Mouse (Mus musculus) stomach, postnatal 0 days (tissue): ENCODE measurements around the gene Pnp2. TPM values are rescaled to one million over a fixed set of nuclear protein-coding genes. Genes with fewer than 3 reads are reported as not detected.

Experiments
- ATAC-seq: fragments of 200-750 bp; cut with Nextera tagmentation; 2 replicates; pipeline ENCODE4 v1.8.0; 2017; ENCODE audit not compliant: low FRiP score, low TSS enrichment
- DNase-seq: peaks from one replicate; pipeline ENCODE4 v3.0.0-alpha.2; 2016; ENCODE audit warnings: low spot score
- H3K27ac ChIP-seq: fragments of 300-500 bp; sonication (generic); replicated peaks from 2 replicates; pipeline ENCODE4 v1.5.1; 2014; ENCODE audit warnings: mild to moderate bottlenecking, control low read depth
- H3K27me3 ChIP-seq: fragments of 300-500 bp; sonication (generic); 2 replicates; pipeline ENCODE4 v1.6.1; 2014; ENCODE audit warnings: low read length; ENCODE audit not compliant: control insufficient read depth, insufficient read depth
- H3K36me3 ChIP-seq: fragments of 300-500 bp; sonication (generic); 2 replicates; pipeline ENCODE4 v1.6.1; 2014; ENCODE audit warnings: low read length, mixed read lengths; ENCODE audit not compliant: control insufficient read depth, insufficient read depth
- H3K4me1 ChIP-seq: fragments of 300-500 bp; sonication (generic); replicated peaks from 2 replicates; pipeline ENCODE4 v1.6.1; 2014; ENCODE audit warnings: antibody characterized with exemption; ENCODE audit not compliant: control insufficient read depth, insufficient read depth
- H3K4me2 ChIP-seq: fragments of 300-500 bp; sonication (generic); replicated peaks from 2 replicates; pipeline ENCODE4 v1.6.1; 2014; ENCODE audit warnings: low read depth, mild to moderate bottlenecking, control low read depth, moderate library complexity
- H3K4me3 ChIP-seq: fragments of 300-500 bp; sonication (generic); 2 replicates; pipeline ENCODE4 v1.5.1; 2014; ENCODE audit warnings: low read depth, low read length, control low read depth
- H3K9ac ChIP-seq: fragments of 300-500 bp; sonication (generic); 2 replicates; pipeline ENCODE4 v1.6.1; 2014; ENCODE audit warnings: mild to moderate bottlenecking, low read length, control low read depth, mixed read lengths
- H3K9me3 ChIP-seq: fragments of 300-500 bp; sonication (generic); 2 replicates; pipeline ENCODE4 v1.6.1; 2016; ENCODE audit warnings: low read length; ENCODE audit not compliant: control insufficient read depth
- CTCF ChIP-seq: IDR thresholded peaks from 2 replicates; pipeline ENCODE4 v1.5.1; 2016; ENCODE audit warnings: antibody characterized with exemption, low read depth, mild to moderate bottlenecking, moderate library complexity
- EP300 ChIP-seq: optimal IDR thresholded peaks from 2 replicates; pipeline ENCODE3; 2016; ENCODE audit warnings: antibody characterized with exemption
- WGBS: fragments of 180-500 bp; shearing (Covaris S2); extraction: QIAGEN DNeasy Blood & Tissue Kit; methylation state at CpG from one replicate; pipeline ENCODE4 v1.1.7; 2014; 5-methylcytosine and 5-hydroxymethylcytosine counted together
- polyA plus RNA-seq: library from polyadenylated mRNA; unstranded; fragments of >200 nt; fragmentation: Nextera tagmentation; extraction: Ambion mirVana; gene quantifications from 2 replicates; pipeline ENCODE4 v1.2.1, GENCODE M21; 2015

Gene Pnp2
- polyA plus RNA-seq, 1 experiment from 2014 or later = 0.33 TPM

DNA sequence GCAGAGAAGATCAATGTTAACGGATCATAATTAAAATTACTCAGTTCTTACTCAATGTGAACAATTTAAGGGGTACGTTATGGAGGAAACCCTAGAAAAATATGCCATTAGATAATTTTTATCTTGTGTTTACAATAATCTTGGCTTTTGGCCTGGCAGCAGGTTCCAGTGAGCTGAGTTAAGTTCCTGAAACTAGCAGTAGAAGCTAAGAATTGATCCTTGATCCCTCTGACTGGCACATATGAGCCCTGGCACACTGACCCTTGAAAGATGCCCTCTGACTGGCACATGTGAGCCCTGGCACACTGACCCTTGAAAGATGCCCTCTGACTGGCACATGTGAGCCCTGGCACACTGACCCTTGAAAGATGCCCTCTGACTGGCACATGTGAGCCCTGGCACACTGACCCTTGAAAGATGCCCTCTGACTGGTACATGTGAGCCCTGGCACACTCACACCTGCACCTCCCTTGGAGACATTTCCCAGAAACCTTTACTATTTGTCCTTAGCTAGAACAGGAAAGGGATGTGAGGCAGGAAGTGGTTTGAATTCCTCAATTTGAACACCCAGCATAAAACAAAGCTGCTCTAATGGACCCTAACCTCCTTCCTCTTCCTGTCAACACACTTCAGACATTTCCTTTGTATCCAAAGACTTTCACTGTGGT, 42.3 kb downstream of the Pnp2 start:
- Histone ChIP-seq H3K9ac (no peak overlapping the region), H3K27me3 (no peaks in the 10 kb centered on the region), H3K4me2 (no peak overlapping the region), H3K4me1 (no peaks in the 10 kb centered on the region), H3K9me3 (no peaks in the 10 kb centered on the region), H3K4me3 (no peak overlapping the region), H3K27ac (no peak overlapping the region), H3K36me3 (no peaks in the 10 kb centered on the region)
- DNase-seq = no peak
- ATAC-seq = no peak
- 62% methylated on average over 2 of the region's 2 CpGs for WGBS
- TF ChIP-seq EP300 (no peak), CTCF (no peak)

DNA sequence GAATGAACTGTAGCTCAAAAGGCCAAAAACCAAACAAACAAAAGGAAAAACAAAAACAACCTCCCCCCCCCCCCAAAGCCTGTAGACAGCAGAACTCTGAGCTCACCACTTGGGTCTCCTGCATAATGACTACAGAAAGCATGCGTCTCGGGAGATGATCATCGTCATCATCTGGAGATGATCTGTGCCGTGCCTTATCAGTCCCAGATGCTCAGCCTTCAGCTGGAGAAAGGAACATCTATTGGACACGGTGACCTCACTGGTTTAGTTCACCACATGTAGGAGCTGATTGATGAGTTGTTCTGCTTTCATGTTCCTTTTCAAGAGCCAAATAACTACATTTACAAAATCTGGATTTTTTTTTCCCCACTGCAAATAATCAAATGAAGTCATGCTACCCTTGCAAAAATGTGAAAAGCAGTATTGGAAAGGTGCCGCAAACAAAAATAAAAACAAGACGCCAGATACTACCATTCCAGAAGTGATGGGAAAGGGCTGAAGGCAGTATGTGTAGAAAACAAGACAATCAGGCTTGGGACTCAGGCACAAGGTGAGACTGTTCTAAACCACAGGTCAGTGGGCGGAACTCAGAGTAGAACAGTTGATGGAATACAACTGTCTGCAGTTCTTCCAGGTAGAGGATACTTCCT, 51.5 kb downstream of the Pnp2 start, which contains the start of gene Rnase10:
Gene Rnase10, plus strand, starts transcription at position 600 of the 650 bp plus-strand sequence.
- ATAC-seq = no peak
- H3K9me3 ChIP-seq = no peaks in the 10 kb centered on the region
- no peak within 1 kb of the TSS; the same call in 1 of the 2 replicates for H3K4me2 ChIP-seq
- no peak within 1 kb of the TSS for H3K4me3 ChIP-seq
- TF ChIP-seq EP300 (no peak), CTCF (no peak)
- no peaks in the 10 kb centered on the region for H3K36me3 ChIP-seq
- no peaks in the 10 kb centered on the region for H3K27me3 ChIP-seq
- 0 out of 2 replicates have a peak, but pooled peaks cover 8% of the 10 kb centered on the region for H3K4me1 ChIP-seq
- DNase-seq = no peak
- WGBS = 82% methylated on average over 8 of the region's 8 CpGs
- H3K9ac ChIP-seq = no peak within 1 kb of the TSS
- peak within 1 kb of the TSS; percentile 93 for H3K27ac ChIP-seq

DNA sequence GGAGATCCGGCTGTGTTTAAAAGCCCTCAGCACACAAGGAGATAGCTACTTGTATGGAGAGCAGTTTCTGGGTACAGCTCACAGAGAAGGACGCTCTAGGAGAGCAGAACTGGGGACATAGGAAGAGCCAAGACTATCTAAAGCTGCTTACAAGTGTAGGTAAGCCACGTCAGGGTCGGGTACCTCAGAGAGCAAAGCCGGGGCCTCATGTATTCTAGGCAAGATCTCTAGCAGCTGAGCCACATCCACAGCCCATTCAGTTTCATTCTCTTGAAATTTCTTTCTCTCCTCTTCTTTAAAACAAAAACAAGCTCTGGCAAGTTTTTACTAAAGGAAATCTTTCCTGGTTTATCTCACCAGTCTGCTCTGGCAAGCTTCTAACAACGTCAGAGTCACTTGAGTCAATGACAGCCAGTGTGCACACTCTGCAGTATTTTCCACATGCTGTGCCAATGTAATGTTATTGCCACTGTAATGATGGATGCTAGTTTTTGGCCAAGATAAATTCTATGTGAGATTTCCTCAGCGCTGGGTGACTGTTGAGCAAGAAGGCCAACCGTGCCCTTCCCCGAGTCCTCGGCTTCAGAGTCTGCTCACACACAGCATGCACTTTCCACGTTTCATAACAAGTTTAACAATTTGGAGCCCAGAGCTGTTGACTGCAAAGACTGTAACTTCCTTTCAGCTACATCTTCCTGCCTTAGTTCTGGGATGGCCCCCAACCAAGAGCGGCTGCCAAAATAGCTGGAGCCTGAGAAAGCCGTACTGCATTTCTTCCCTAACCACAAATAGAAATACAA, 52.3 kb downstream of the Pnp2 start:
- Histone ChIP-seq H3K36me3 (no peaks in the 10 kb centered on the region), H3K4me1 (0 out of 2 replicates have a peak, but pooled peaks cover 8% of the 10 kb centered on the region), H3K27ac (peak overlapping the region; percentile 93), H3K9ac (no peak overlapping the region), H3K27me3 (no peaks in the 10 kb centered on the region), H3K9me3 (no peaks in the 10 kb centered on the region), H3K4me3 (no peak overlapping the region), H3K4me2 (no peak overlapping the region; the same call in 1 of the 2 replicates)
- TF ChIP-seq CTCF (no peak), EP300 (peak; percentile 42)
- peak; percentile 26 for DNase-seq
- 26% methylated on average over 13 of the region's 13 CpGs for WGBS
- ATAC-seq = peak; percentile 91

- no peak overlapping the region for H3K4me2 ChIP-seq
- no peak overlapping the region for H3K9ac ChIP-seq
- 0 out of 2 replicates have a peak, but pooled peaks cover 8% of the 10 kb centered on the region for H3K4me1 ChIP-seq
- TF ChIP-seq CTCF (no peak), EP300 (no peak)
- no peak for DNase-seq
- H3K4me3 ChIP-seq = no peak overlapping the region
- no peaks in the 10 kb centered on the region for H3K36me3 ChIP-seq
- ATAC-seq = no peak
- H3K27me3 ChIP-seq = no peaks in the 10 kb centered on the region
- peak overlapping the region; percentile 93 for H3K27ac ChIP-seq
- WGBS = 48% methylated on average over 4 of the region's 4 CpGs
- no peaks in the 10 kb centered on the region for H3K9me3 ChIP-seq
Observed at GRCm38 (mm10) chr14:51008781-51009180, 53.0 kb downstream of the Pnp2 start.

GRCm38 (mm10) chr14:51009572-51009971, 53.8 kb downstream of the Pnp2 start:
- no peak for TF ChIP-seq CTCF
- no peak for TF ChIP-seq EP300
- WGBS = 79% methylated on average over 6 of the region's 6 CpGs
- Histone ChIP-seq H3K4me1 (0 out of 2 replicates have a peak, but pooled peaks cover 8% of the 10 kb centered on the region), H3K4me2 (no peak overlapping the region), H3K27me3 (no peaks in the 10 kb centered on the region), H3K27ac (no peak overlapping the region; the same call in none of the 2 replicates), H3K9me3 (no peaks in the 10 kb centered on the region), H3K9ac (no peak overlapping the region), H3K4me3 (no peak overlapping the region), H3K36me3 (no peaks in the 10 kb centered on the region)
- DNase-seq (no peak), ATAC-seq (no peak)

Other genes starting within 250 kb of the Pnp2 start
- gene Olfr748, start 248.6 kb upstream of the Pnp2 start, polyA plus RNA-seq = not detected in 2 replicates
- not detected in 2 replicates for gene Olfr749, start 210.9 kb upstream of the Pnp2 start, polyA plus RNA-seq
- 35.1 and 37.0 TPM in 2 replicates for gene Ttc5, start 170.5 kb upstream of the Pnp2 start, polyA plus RNA-seq
- gene Ccnb1ip1, start 148.3 kb upstream of the Pnp2 start, polyA plus RNA-seq = not detected in 2 replicates
- gene Parp2, start 148.2 kb upstream of the Pnp2 start, polyA plus RNA-seq = 27.9 and 28.7 TPM in 2 replicates
- 6.2 and 7.8 TPM in 2 replicates for gene Tep1, start 85.4 kb upstream of the Pnp2 start, polyA plus RNA-seq
- gene Klhl33, start 58.5 kb upstream of the Pnp2 start, polyA plus RNA-seq = 0.31 and 0.33 TPM in 2 replicates
- 69.4 and 71.7 TPM in 2 replicates for gene Osgep, start 31.1 kb upstream of the Pnp2 start, polyA plus RNA-seq
- 92.1 and 100.0 TPM in 2 replicates for gene Apex1, start 31.0 kb upstream of the Pnp2 start, polyA plus RNA-seq
- gene Pip4p1, start 25.1 kb upstream of the Pnp2 start, polyA plus RNA-seq = 38.3 and 42.7 TPM in 2 replicates
- 44.7 and 48.6 TPM in 2 replicates for gene Pnp, start 24.9 kb upstream of the Pnp2 start, polyA plus RNA-seq
- gene Gm49342, start 11.5 kb upstream of the Pnp2 start, polyA plus RNA-seq = not detected in 2 replicates
- 0.11 and 0.23 TPM in 2 replicates for gene Rnase10, start 51.8 kb downstream of the Pnp2 start, polyA plus RNA-seq
- not detected in 2 replicates for gene Rnase9, start 85.9 kb downstream of the Pnp2 start, polyA plus RNA-seq
- not detected in 2 replicates for gene Rnase11, start 94.2 kb downstream of the Pnp2 start, polyA plus RNA-seq
- gene Rnase12, start 101.7 kb downstream of the Pnp2 start, polyA plus RNA-seq = 0.52 and 0.57 TPM in 2 replicates
- not detected in 2 replicates for gene Olfr750, start 118.4 kb downstream of the Pnp2 start, polyA plus RNA-seq
- gene Rnase4, start 135.1 kb downstream of the Pnp2 start, polyA plus RNA-seq = 152 and 157 TPM in 2 replicates
- gene Ang, start 135.2 kb downstream of the Pnp2 start, polyA plus RNA-seq = 27.7 and 29.5 TPM in 2 replicates
- not detected in 2 replicates for gene Eddm3b, start 158.4 kb downstream of the Pnp2 start, polyA plus RNA-seq
- gene Rnase6, start 167.9 kb downstream of the Pnp2 start, polyA plus RNA-seq = 1.2 and 1.3 TPM in 2 replicates
- 21.1 and 24.2 TPM in 2 replicates for gene Rnase1, start 190.8 kb downstream of the Pnp2 start, polyA plus RNA-seq
- 0.31 and 0.39 TPM in 2 replicates for gene Rnase2b, start 206.3 kb downstream of the Pnp2 start, polyA plus RNA-seq
- 0.46 and 0.76 TPM in 2 replicates for gene Ang2, start 243.2 kb downstream of the Pnp2 start, polyA plus RNA-seq
- gene Ear14, start 247.4 kb downstream of the Pnp2 start, polyA plus RNA-seq = not detected in 2 replicates